Mouse (Mus musculus): Measurements from ENCODE around the gene Heatr5a.

GRCm38 (mm10) chr12:51917191-51917590 lies 53.9 kb downstream of the Heatr5a start:
- no peak for TF ChIP-seq CTCF (conservative IDR thresholded peaks at IDR 0.05; ENCODE audit: insufficient read depth, insufficient read length, low read depth, low read length)
- no peak for TF ChIP-seq POLR2A (IDR thresholded peaks at IDR 0.05; ENCODE audit: low read depth, low read length)

Measured in kidney, adult 2 months (tissue).